Mouse (Mus musculus) olfactory bulb, adult 2 months (tissue): ENCODE measurements around the gene Irf1. TPM values are rescaled to one million over a fixed set of nuclear protein-coding genes. Genes with fewer than 3 reads are reported as not detected.

Experiments used
- H3K27ac ChIP-seq: fragments of 200-500 bp; 2 replicates; pipeline ENCODE4 v1.5.1; 2012; ENCODE audit warnings: low read depth, low read length; ENCODE audit not compliant: insufficient read depth
- H3K4me1 ChIP-seq: fragments of 200-500 bp; 2 replicates; pipeline ENCODE4 v1.6.1; 2012; ENCODE audit warnings: low read length; ENCODE audit not compliant: control insufficient read depth, insufficient read depth
- H3K4me3 ChIP-seq: fragments of 200-500 bp; 2 replicates; pipeline ENCODE4 v1.5.1; 2012; ENCODE audit warnings: mild to moderate bottlenecking, low read depth, low read length, moderate library complexity; ENCODE audit not compliant: insufficient read depth
- CTCF ChIP-seq: fragments of 200-500 bp; IDR thresholded peaks from 2 replicates; pipeline ENCODE4 v1.5.1; 2012; ENCODE audit warnings: low read depth, mild to moderate bottlenecking, low read length, moderate library complexity; ENCODE audit not compliant: insufficient read depth
- POLR2A ChIP-seq: fragments of 200-500 bp; IDR thresholded peaks from 2 replicates; pipeline ENCODE4 v1.6.1; 2012; ENCODE audit warnings: mild to moderate bottlenecking, low read depth, low read length, moderate library complexity; ENCODE audit not compliant: insufficient read depth
- WGBS: fragments of 180-500 bp; shearing (Covaris S2); methylation state at CpG from one replicate; pipeline ENCODE4 v1.1.7; 2018; 5-methylcytosine and 5-hydroxymethylcytosine counted together
- polyA plus RNA-seq: library from polyadenylated mRNA; stranded (reverse); fragments of >200 nt; gene quantifications from 2 replicates; pipeline ENCODE4 v1.2.4, GENCODE M21; 2012; ENCODE audit warnings: low replicate concordance; ENCODE audit not compliant: missing spikeins, insufficient read depth, insufficient read length

The Irf1 gene
- polyA plus RNA-seq, result not detected in 2 replicates

- Histone ChIP-seq H3K4me3 (peak within 1 kb of the TSS; percentile 63), H3K27ac (peak within 1 kb of the TSS; percentile 53), H3K4me1 (peaks cover 4% of the 10 kb centered on the region; the same call in 1 of the 2 replicates)
- WGBS, result under 1% methylated on average over 40 of the region's 40 CpGs
- TF ChIP-seq CTCF (no peak), POLR2A (0 out of 2 replicates have a peak, but pooled peaks have one; percentile 21)
Observed at GRCm38 (mm10) chr11:53769760-53770124, at the start of gene Irf1. Gene Irf1, plus strand, starts transcription at chr11:53770014.

GRCm38 (mm10) chr11:53720715-53721114, 49.1 kb upstream of the Irf1 start, which contains the start of gene Il5:
Gene Il5, plus strand, starts transcription at chr11:53720794.
- Histone ChIP-seq H3K4me3 (no peak within 1 kb of the TSS), H3K27ac (no peak within 1 kb of the TSS), H3K4me1 (no peaks in the 10 kb centered on the region)
- TF ChIP-seq POLR2A (no peak), CTCF (no peak)
- 88% methylated on average over 6 of the region's 6 CpGs for WGBS

GRCm38 (mm10) chr11:53731457-53731856, 38.4 kb upstream of the Irf1 start:
- Histone ChIP-seq H3K4me3 (no peak overlapping the region), H3K4me1 (0 out of 2 replicates have a peak, but pooled peaks cover 3% of the 10 kb centered on the region), H3K27ac (no peak overlapping the region)
- 96% methylated on average over 7 of the region's 7 CpGs for WGBS
- TF ChIP-seq POLR2A (no peak), CTCF (no peak)

GRCm38 (mm10) chr11:53732244-53732643, 37.6 kb upstream of the Irf1 start:
- no peak overlapping the region for H3K27ac ChIP-seq
- no peak overlapping the region for H3K4me3 ChIP-seq
- TF ChIP-seq CTCF (no peak), POLR2A (no peak)
- 92% methylated on average over 8 of the region's 8 CpGs for WGBS
- H3K4me1 ChIP-seq, result 0 out of 2 replicates have a peak, but pooled peaks cover 3% of the 10 kb centered on the region

- Histone ChIP-seq H3K4me3 (no peak overlapping the region), H3K27ac (no peak overlapping the region), H3K4me1 (0 out of 2 replicates have a peak, but pooled peaks cover 3% of the 10 kb centered on the region)
- no peak for TF ChIP-seq POLR2A
- TF ChIP-seq CTCF, result no peak
- 90% methylated on average over 7 of the region's 7 CpGs for WGBS
Observed at GRCm38 (mm10) chr11:53733824-53734223, 36.0 kb upstream of the Irf1 start.

- H3K4me3 ChIP-seq, result no peak overlapping the region
- H3K4me1 ChIP-seq, result 0 out of 2 replicates have a peak, but pooled peaks cover 3% of the 10 kb centered on the region
- H3K27ac ChIP-seq, result no peak overlapping the region
- no peak for TF ChIP-seq POLR2A
- TF ChIP-seq CTCF, result no peak
- WGBS, result 98% methylated on average over 2 of the region's 2 CpGs
Observed at GRCm38 (mm10) chr11:53734431-53734830, 35.4 kb upstream of the Irf1 start.

- H3K27ac ChIP-seq, result no peak overlapping the region
- 0 out of 2 replicates have a peak, but pooled peaks cover 3% of the 10 kb centered on the region for H3K4me1 ChIP-seq
- no peak overlapping the region for H3K4me3 ChIP-seq
- TF ChIP-seq POLR2A (no peak), CTCF (no peak)
- 69% methylated on average over 18 of the region's 18 CpGs for WGBS
Observed at GRCm38 (mm10) chr11:53734970-53735681, 34.7 kb upstream of the Irf1 start.

GRCm38 (mm10) chr11:53735682-53736245, 34.0 kb upstream of the Irf1 start:
- H3K4me3 ChIP-seq, result peak overlapping the region; percentile 10; the same call in 1 of the 2 replicates
- 0 out of 2 replicates have a peak, but pooled peaks cover 3% of the 10 kb centered on the region for H3K4me1 ChIP-seq
- TF ChIP-seq CTCF (peak; percentile 29), POLR2A (no peak)
- 12% methylated on average over 17 of the region's 17 CpGs for WGBS
- H3K27ac ChIP-seq, result no peak overlapping the region
